Mouse (Mus musculus): Measurements from ENCODE around the gene Thbd. TPM values are rescaled to one million over a fixed set of nuclear protein-coding genes. Genes with fewer than 3 reads are reported as not detected.
A peak's percentile ranks its signal among the peaks of the same experiment; 100 is the strongest.

Thbd gene
- polyA plus RNA-seq (2015; fragmentation: Nextera tagmentation; extraction: Ambion mirVana) = 5.0 and 5.3 TPM in 2 replicates

GRCm38 (mm10) chr2:148407870-148408760 lies at the start of gene Thbd:
Thbd (minus strand) TSS chr2:148408188.
- H3K9ac ChIP-seq (replicated peaks) = peak within 1 kb of the TSS; percentile 9; the same call in 1 of the 2 replicates
- peak within 1 kb of the TSS; percentile 31 for H3K4me3 ChIP-seq
- peaks cover 36% of the 10 kb centered on the region for H3K27me3 ChIP-seq
- no peak within 1 kb of the TSS for H3K27ac ChIP-seq (replicated peaks)
- H3K4me2 ChIP-seq (replicated peaks) = peak within 1 kb of the TSS; percentile 48
- H3K9me3 ChIP-seq = no peaks in the 10 kb centered on the region
- 2% methylated on average over 35 of the region's 35 CpGs for WGBS
- peak; percentile 52 for ATAC-seq (replicated peaks)
- H3K36me3 ChIP-seq = no peaks in the 10 kb centered on the region
- H3K4me1 ChIP-seq = peaks cover 25% of the 10 kb centered on the region

- Histone ChIP-seq H3K9ac (replicated peaks) (no peak overlapping the region), H3K9me3 (no peaks in the 10 kb centered on the region), H3K27me3 (no peaks in the 10 kb centered on the region), H3K4me2 (replicated peaks) (no peak overlapping the region), H3K36me3 (no peaks in the 10 kb centered on the region), H3K27ac (replicated peaks) (no peak overlapping the region), H3K4me1 (no peaks in the 10 kb centered on the region), H3K4me3 (no peak overlapping the region)
- ATAC-seq (replicated peaks) = no peak
Observed at GRCm38 (mm10) chr2:148455341-148455740, 47.4 kb upstream of the Thbd start.

- Histone ChIP-seq H3K36me3 (no peaks in the 10 kb centered on the region), H3K27ac (replicated peaks) (no peak overlapping the region), H3K4me3 (no peak overlapping the region), H3K9ac (replicated peaks) (no peak overlapping the region), H3K4me2 (replicated peaks) (no peak overlapping the region), H3K4me1 (no peaks in the 10 kb centered on the region), H3K9me3 (no peaks in the 10 kb centered on the region), H3K27me3 (no peaks in the 10 kb centered on the region)
- no peak for ATAC-seq (replicated peaks)
- 88% methylated on average over 4 of the region's 4 CpGs for WGBS
Observed at GRCm38 (mm10) chr2:148454014-148454542, 46.1 kb upstream of the Thbd start.

GRCm38 (mm10) chr2:148453061-148453460 lies 45.1 kb upstream of the Thbd start:
- Histone ChIP-seq H3K36me3 (no peaks in the 10 kb centered on the region), H3K4me2 (replicated peaks) (no peak overlapping the region), H3K9me3 (no peaks in the 10 kb centered on the region), H3K4me3 (no peak overlapping the region), H3K4me1 (no peaks in the 10 kb centered on the region), H3K27ac (replicated peaks) (no peak overlapping the region), H3K9ac (replicated peaks) (no peak overlapping the region), H3K27me3 (no peaks in the 10 kb centered on the region)
- WGBS = 90% methylated on average over 3 of the region's 3 CpGs
- no peak for ATAC-seq (replicated peaks)

- WGBS = 66% methylated on average over 5 of the region's 5 CpGs
- ATAC-seq (replicated peaks) = no peak
- no peaks in the 10 kb centered on the region for H3K27me3 ChIP-seq
Observed at GRCm38 (mm10) chr2:148451498-148451897, 43.5 kb upstream of the Thbd start.

GRCm38 (mm10) chr2:148450616-148451015 lies 42.6 kb upstream of the Thbd start:
- Histone ChIP-seq H3K4me3 (no peak overlapping the region), H3K4me2 (replicated peaks) (no peak overlapping the region), H3K36me3 (no peaks in the 10 kb centered on the region), H3K9me3 (no peaks in the 10 kb centered on the region), H3K4me1 (no peaks in the 10 kb centered on the region), H3K27ac (replicated peaks) (no peak overlapping the region), H3K27me3 (no peaks in the 10 kb centered on the region), H3K9ac (replicated peaks) (no peak overlapping the region)
- no peak for ATAC-seq (replicated peaks)
- 88% methylated on average over 5 of the region's 5 CpGs for WGBS

More at GRCm38 (mm10) chr2:148451498-148451897, 43.5 kb upstream of the Thbd start:
- Histone ChIP-seq H3K4me2 (replicated peaks) (no peak overlapping the region), H3K36me3 (no peaks in the 10 kb centered on the region), H3K4me3 (no peak overlapping the region), H3K9ac (replicated peaks) (no peak overlapping the region), H3K27ac (replicated peaks) (no peak overlapping the region), H3K4me1 (no peaks in the 10 kb centered on the region), H3K9me3 (no peaks in the 10 kb centered on the region)

GRCm38 (mm10) chr2:148449659-148450058 lies 41.7 kb upstream of the Thbd start:
- H3K27ac ChIP-seq (replicated peaks) = no peak overlapping the region
- no peaks in the 10 kb centered on the region for H3K9me3 ChIP-seq
- no peaks in the 10 kb centered on the region for H3K36me3 ChIP-seq
- no peak for ATAC-seq (replicated peaks)
- WGBS = 94% methylated on average over 1 of the region's 1 CpGs
- H3K4me1 ChIP-seq = no peaks in the 10 kb centered on the region
- no peak overlapping the region for H3K4me2 ChIP-seq (replicated peaks)
- H3K4me3 ChIP-seq = no peak overlapping the region
- H3K9ac ChIP-seq (replicated peaks) = no peak overlapping the region
- no peaks in the 10 kb centered on the region for H3K27me3 ChIP-seq

- no peak overlapping the region for H3K9ac ChIP-seq (replicated peaks)
- no peaks in the 10 kb centered on the region for H3K27me3 ChIP-seq
- no peaks in the 10 kb centered on the region for H3K36me3 ChIP-seq
- no peaks in the 10 kb centered on the region for H3K4me1 ChIP-seq
- H3K9me3 ChIP-seq = no peaks in the 10 kb centered on the region
- no peak overlapping the region for H3K4me3 ChIP-seq
- WGBS = 75% methylated on average over 3 of the region's 3 CpGs
- H3K4me2 ChIP-seq (replicated peaks) = no peak overlapping the region
- no peak overlapping the region for H3K27ac ChIP-seq (replicated peaks)
- no peak for ATAC-seq (replicated peaks)
Observed at GRCm38 (mm10) chr2:148446446-148446845, 38.5 kb upstream of the Thbd start.

- no peak for ATAC-seq (replicated peaks)
- H3K4me1 ChIP-seq = no peaks in the 10 kb centered on the region
- H3K4me2 ChIP-seq (replicated peaks) = no peak overlapping the region
- no peaks in the 10 kb centered on the region for H3K27me3 ChIP-seq
- H3K4me3 ChIP-seq = no peak overlapping the region
- H3K9me3 ChIP-seq = no peaks in the 10 kb centered on the region
- 98% methylated on average over 1 of the region's 1 CpGs for WGBS
- no peak overlapping the region for H3K9ac ChIP-seq (replicated peaks)
- no peaks in the 10 kb centered on the region for H3K36me3 ChIP-seq
- H3K27ac ChIP-seq (replicated peaks) = no peak overlapping the region
Observed at GRCm38 (mm10) chr2:148445616-148446015, 37.6 kb upstream of the Thbd start.

- Histone ChIP-seq H3K4me1 (no peaks in the 10 kb centered on the region), H3K4me2 (replicated peaks) (no peak overlapping the region), H3K27ac (replicated peaks) (no peak overlapping the region), H3K9me3 (no peaks in the 10 kb centered on the region), H3K4me3 (no peak overlapping the region), H3K27me3 (no peaks in the 10 kb centered on the region), H3K36me3 (no peaks in the 10 kb centered on the region), H3K9ac (replicated peaks) (no peak overlapping the region)
- ATAC-seq (replicated peaks) = no peak
- WGBS = 81% methylated on average over 1 of the region's 1 CpGs
Observed at GRCm38 (mm10) chr2:148444472-148444871, 36.5 kb upstream of the Thbd start.

GRCm38 (mm10) chr2:148443249-148443958 lies 35.4 kb upstream of the Thbd start, which contains the start of gene Cd93:
Cd93 (minus strand) TSS chr2:148443563.
- Histone ChIP-seq H3K9ac (replicated peaks) (no peak within 1 kb of the TSS), H3K9me3 (no peaks in the 10 kb centered on the region), H3K27me3 (no peaks in the 10 kb centered on the region), H3K27ac (replicated peaks) (0 out of 2 replicates have a peak within 1 kb of the TSS, but pooled peaks have one; percentile 21), H3K4me2 (replicated peaks) (no peak within 1 kb of the TSS), H3K4me3 (no peak within 1 kb of the TSS), H3K36me3 (no peaks in the 10 kb centered on the region), H3K4me1 (no peaks in the 10 kb centered on the region)
- no peak; the same call in 1 of the 2 replicates for ATAC-seq (replicated peaks)
- 69% methylated on average over 13 of the region's 13 CpGs for WGBS

- Histone ChIP-seq H3K9me3 (no peaks in the 10 kb centered on the region), H3K36me3 (no peaks in the 10 kb centered on the region), H3K4me2 (replicated peaks) (no peak overlapping the region), H3K4me1 (no peaks in the 10 kb centered on the region), H3K4me3 (no peak overlapping the region), H3K27me3 (no peaks in the 10 kb centered on the region), H3K9ac (replicated peaks) (no peak overlapping the region), H3K27ac (replicated peaks) (0 out of 2 replicates have a peak overlapping the region, but pooled peaks have one; percentile 21)
- WGBS = 96% methylated on average over 4 of the region's 4 CpGs
- no peak; the same call in 1 of the 2 replicates for ATAC-seq (replicated peaks)
Observed at GRCm38 (mm10) chr2:148442710-148443109, 34.7 kb upstream of the Thbd start.
